Mouse (Mus musculus): Measurements from ENCODE around the gene Ccni. TPM values are rescaled to one million over a fixed set of nuclear protein-coding genes. Genes with fewer than 3 reads are reported as not detected.
A peak's percentile ranks its signal among the peaks of the same experiment; 100 is the strongest.

The Ccni gene
- polyA plus RNA-seq, 1 experiment from 2014 or later, result 147 TPM

GRCm38 (mm10) chr5:93218375-93218774, 12.1 kb upstream of the Ccni start:
- H3K4me3 ChIP-seq (ENCODE audit: low read depth, low read length), result no peak overlapping the region

DNA sequence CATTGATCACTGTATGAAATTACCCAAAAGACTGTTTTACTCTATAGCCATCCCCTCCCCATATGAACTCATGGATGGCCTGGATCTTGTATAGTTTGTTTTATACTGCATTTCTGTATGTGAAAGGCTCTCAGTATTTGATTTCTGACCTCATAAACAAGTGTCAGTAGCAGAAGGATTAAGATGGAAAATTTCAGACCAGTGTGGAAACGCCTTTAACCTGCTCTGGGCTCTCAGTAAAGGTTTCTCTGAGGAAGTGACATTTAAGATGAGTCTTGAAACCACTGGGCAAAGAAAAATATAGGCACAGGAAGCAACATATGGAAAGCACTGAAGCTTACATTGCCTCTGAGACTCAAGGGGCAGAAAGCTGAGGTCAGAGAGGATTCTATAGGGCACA, 1.3 kb upstream of the Ccni start:
- H3K4me3 ChIP-seq (ENCODE audit: low read depth, low read length), result no peak overlapping the region
- peak overlapping the region; percentile 10; the same call in 1 of the 2 replicates for H3K4me2 ChIP-seq (ENCODE audit: low read depth, severe bottlenecking)

More at GRCm38 (mm10) chr5:93218375-93218774, 12.1 kb upstream of the Ccni start:
- Histone ChIP-seq H3K36me3 (ENCODE audit: control insufficient read depth, insufficient read depth, low read length) (no peaks in the 10 kb centered on the region), H3K27ac (replicated peaks; ENCODE audit: low read depth, low read length) (no peak overlapping the region), H3K27me3 (ENCODE audit: control insufficient read depth, insufficient read depth, low read length) (no peaks in the 10 kb centered on the region), H3K9me3 (ENCODE audit: control insufficient read depth, low read length) (no peaks in the 10 kb centered on the region), H3K9ac (ENCODE audit: low read length) (no peak overlapping the region), H3K4me2 (ENCODE audit: low read depth, severe bottlenecking) (no peak overlapping the region), H3K4me1 (ENCODE audit: control insufficient read depth, insufficient read depth, low read length) (no peaks in the 10 kb centered on the region)
- DNase-seq (ENCODE audit: low spot score) (no peak), ATAC-seq (ENCODE audit: insufficient number of reproducible peaks, low FRiP score, low TSS enrichment, low read depth) (no peak)
- WGBS, result 88% methylated on average over 3 of the region's 3 CpGs

GRCm38 (mm10) chr5:93207006-93207348, 682 bp upstream of the Ccni start:
- Histone ChIP-seq H3K27ac (replicated peaks; ENCODE audit: low read depth, low read length) (peak overlapping the region; percentile 87; the same call in 1 of the 2 replicates), H3K9me3 (ENCODE audit: control insufficient read depth, low read length) (no peaks in the 10 kb centered on the region), H3K4me2 (ENCODE audit: low read depth, severe bottlenecking) (peak overlapping the region; percentile 38), H3K27me3 (ENCODE audit: control insufficient read depth, insufficient read depth, low read length) (no peaks in the 10 kb centered on the region), H3K9ac (ENCODE audit: low read length) (peak overlapping the region; percentile 93), H3K4me1 (ENCODE audit: control insufficient read depth, insufficient read depth, low read length) (peaks cover 8% of the 10 kb centered on the region; the same call in 1 of the 2 replicates), H3K4me3 (ENCODE audit: low read depth, low read length) (peak overlapping the region; percentile 91), H3K36me3 (ENCODE audit: control insufficient read depth, insufficient read depth, low read length) (no peaks in the 10 kb centered on the region)
- ATAC-seq (ENCODE audit: insufficient number of reproducible peaks, low FRiP score, low TSS enrichment, low read depth), result peak; percentile 23; the same call in 1 of the 2 replicates
- WGBS, result 7% methylated on average over 6 of the region's 6 CpGs
- DNase-seq (ENCODE audit: low spot score), result no peak

More for the DNA sequence above, 1.3 kb upstream of the Ccni start:
- DNase-seq (ENCODE audit: low spot score) (no peak), ATAC-seq (ENCODE audit: insufficient number of reproducible peaks, low FRiP score, low TSS enrichment, low read depth) (no peak)
- WGBS, result 74% methylated on average over 1 of the region's 1 CpGs
- no peaks in the 10 kb centered on the region for H3K9me3 ChIP-seq (ENCODE audit: control insufficient read depth, low read length)
- peaks cover 8% of the 10 kb centered on the region; the same call in 1 of the 2 replicates for H3K4me1 ChIP-seq (ENCODE audit: control insufficient read depth, insufficient read depth, low read length)
- no peaks in the 10 kb centered on the region for H3K27me3 ChIP-seq (ENCODE audit: control insufficient read depth, insufficient read depth, low read length)
- H3K36me3 ChIP-seq (ENCODE audit: control insufficient read depth, insufficient read depth, low read length), result no peaks in the 10 kb centered on the region
- H3K27ac ChIP-seq (replicated peaks; ENCODE audit: low read depth, low read length), result no peak overlapping the region
- no peak overlapping the region for H3K9ac ChIP-seq (ENCODE audit: low read length)

- ATAC-seq (ENCODE audit: insufficient number of reproducible peaks, low FRiP score, low TSS enrichment, low read depth) (peak; percentile 63), DNase-seq (ENCODE audit: low spot score) (peak; percentile 62)
- Histone ChIP-seq H3K36me3 (ENCODE audit: control insufficient read depth, insufficient read depth, low read length) (no peaks in the 10 kb centered on the region), H3K9me3 (ENCODE audit: control insufficient read depth, low read length) (no peaks in the 10 kb centered on the region), H3K9ac (ENCODE audit: low read length) (peak overlapping the region; percentile 93), H3K4me3 (ENCODE audit: low read depth, low read length) (peak overlapping the region; percentile 91), H3K27ac (replicated peaks; ENCODE audit: low read depth, low read length) (peak overlapping the region; percentile 87), H3K4me1 (ENCODE audit: control insufficient read depth, insufficient read depth, low read length) (peaks cover 10% of the 10 kb centered on the region; the same call in 1 of the 2 replicates), H3K27me3 (ENCODE audit: control insufficient read depth, insufficient read depth, low read length) (no peaks in the 10 kb centered on the region), H3K4me2 (ENCODE audit: low read depth, severe bottlenecking) (peak overlapping the region; percentile 79)
- WGBS, result under 1% methylated on average over 51 of the region's 63 CpGs
These were observed 755 bp downstream of the Ccni start for GRCm38 (mm10) chr5:93205371-93206108.

GRCm38 (mm10) chr5:93201181-93201580, 5.1 kb downstream of the Ccni start:
- Histone ChIP-seq H3K9me3 (ENCODE audit: control insufficient read depth, low read length) (no peaks in the 10 kb centered on the region), H3K4me3 (ENCODE audit: low read depth, low read length) (no peak overlapping the region), H3K4me2 (ENCODE audit: low read depth, severe bottlenecking) (no peak overlapping the region), H3K4me1 (ENCODE audit: control insufficient read depth, insufficient read depth, low read length) (peaks cover 7% of the 10 kb centered on the region; the same call in 1 of the 2 replicates), H3K27ac (replicated peaks; ENCODE audit: low read depth, low read length) (no peak overlapping the region), H3K36me3 (ENCODE audit: control insufficient read depth, insufficient read depth, low read length) (peaks cover 5% of the 10 kb centered on the region; the same call in 1 of the 2 replicates), H3K27me3 (ENCODE audit: control insufficient read depth, insufficient read depth, low read length) (no peaks in the 10 kb centered on the region), H3K9ac (ENCODE audit: low read length) (no peak overlapping the region)
- WGBS, result 17% methylated on average over 1 of the region's 1 CpGs
- no peak for DNase-seq (ENCODE audit: low spot score)
- no peak for ATAC-seq (ENCODE audit: insufficient number of reproducible peaks, low FRiP score, low TSS enrichment, low read depth)

- Histone ChIP-seq H3K27me3 (ENCODE audit: control insufficient read depth, insufficient read depth, low read length) (no peaks in the 10 kb centered on the region), H3K9ac (ENCODE audit: low read length) (no peak overlapping the region), H3K4me2 (ENCODE audit: low read depth, severe bottlenecking) (no peak overlapping the region), H3K4me1 (ENCODE audit: control insufficient read depth, insufficient read depth, low read length) (0 out of 2 replicates have a peak, but pooled peaks cover 2% of the 10 kb centered on the region), H3K4me3 (ENCODE audit: low read depth, low read length) (no peak overlapping the region), H3K27ac (replicated peaks; ENCODE audit: low read depth, low read length) (no peak overlapping the region), H3K9me3 (ENCODE audit: control insufficient read depth, low read length) (no peaks in the 10 kb centered on the region), H3K36me3 (ENCODE audit: control insufficient read depth, insufficient read depth, low read length) (peaks cover 5% of the 10 kb centered on the region; the same call in 1 of the 2 replicates)
- 88% methylated on average over 3 of the region's 3 CpGs for WGBS
- no peak for DNase-seq (ENCODE audit: low spot score)
- ATAC-seq (ENCODE audit: insufficient number of reproducible peaks, low FRiP score, low TSS enrichment, low read depth), result no peak
These were observed 8.1 kb downstream of the Ccni start for GRCm38 (mm10) chr5:93198232-93198631.

DNA sequence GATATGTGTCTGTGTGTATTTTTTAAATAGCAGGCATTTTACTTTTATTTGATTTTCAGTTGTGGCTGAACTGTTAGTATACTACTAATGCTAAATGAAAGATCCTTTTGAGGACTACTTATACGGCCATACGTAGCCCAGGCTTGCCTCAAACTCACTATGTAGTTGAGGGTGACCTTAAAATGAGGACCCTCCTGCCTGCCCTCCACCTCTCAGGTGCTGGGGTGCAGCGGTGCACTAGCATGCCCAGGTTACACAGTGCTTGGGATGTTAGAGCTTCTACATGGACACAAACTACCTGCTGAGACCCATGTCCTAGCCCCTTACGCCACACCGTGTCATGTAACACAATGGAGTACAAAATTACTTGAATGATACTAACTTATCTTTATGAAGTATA, 15.9 kb downstream of the Ccni start:
- 93% methylated on average over 5 of the region's 5 CpGs for WGBS
- Histone ChIP-seq H3K9me3 (ENCODE audit: control insufficient read depth, low read length) (no peaks in the 10 kb centered on the region), H3K36me3 (ENCODE audit: control insufficient read depth, insufficient read depth, low read length) (peaks cover 15% of the 10 kb centered on the region; the same call in 1 of the 2 replicates), H3K9ac (ENCODE audit: low read length) (no peak overlapping the region), H3K27ac (replicated peaks; ENCODE audit: low read depth, low read length) (no peak overlapping the region), H3K4me3 (ENCODE audit: low read depth, low read length) (no peak overlapping the region), H3K4me1 (ENCODE audit: control insufficient read depth, insufficient read depth, low read length) (no peaks in the 10 kb centered on the region), H3K27me3 (ENCODE audit: control insufficient read depth, insufficient read depth, low read length) (no peaks in the 10 kb centered on the region), H3K4me2 (ENCODE audit: low read depth, severe bottlenecking) (no peak overlapping the region)
- ATAC-seq (ENCODE audit: insufficient number of reproducible peaks, low FRiP score, low TSS enrichment, low read depth) (no peak), DNase-seq (ENCODE audit: low spot score) (no peak)

DNA sequence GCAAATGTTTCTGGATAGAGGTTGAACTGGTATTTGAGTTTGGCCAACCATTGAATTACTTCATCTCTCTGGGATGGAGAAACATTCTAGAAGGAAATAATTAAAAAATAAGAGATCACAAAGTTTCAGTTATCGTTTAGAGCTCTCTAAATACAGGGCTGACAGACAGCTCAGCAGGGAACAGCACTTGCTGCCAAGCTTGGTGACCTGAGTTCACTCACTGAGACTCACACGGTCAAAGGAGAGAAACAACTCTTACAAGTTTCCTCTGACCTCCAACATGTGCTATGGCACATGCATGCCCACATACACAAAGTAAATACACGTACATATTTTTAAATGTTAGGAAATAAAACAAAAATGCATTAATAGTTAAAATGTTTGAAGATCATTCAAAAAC, 16.7 kb downstream of the Ccni start:
- Histone ChIP-seq H3K9ac (ENCODE audit: low read length) (no peak overlapping the region), H3K27ac (replicated peaks; ENCODE audit: low read depth, low read length) (no peak overlapping the region), H3K4me2 (ENCODE audit: low read depth, severe bottlenecking) (no peak overlapping the region), H3K4me1 (ENCODE audit: control insufficient read depth, insufficient read depth, low read length) (no peaks in the 10 kb centered on the region), H3K9me3 (ENCODE audit: control insufficient read depth, low read length) (no peaks in the 10 kb centered on the region), H3K4me3 (ENCODE audit: low read depth, low read length) (no peak overlapping the region), H3K27me3 (ENCODE audit: control insufficient read depth, insufficient read depth, low read length) (no peaks in the 10 kb centered on the region), H3K36me3 (ENCODE audit: control insufficient read depth, insufficient read depth, low read length) (peaks cover 15% of the 10 kb centered on the region; the same call in 1 of the 2 replicates)
- DNase-seq (ENCODE audit: low spot score) (no peak), ATAC-seq (ENCODE audit: insufficient number of reproducible peaks, low FRiP score, low TSS enrichment, low read depth) (no peak)
- 90% methylated on average over 3 of the region's 3 CpGs for WGBS

Data from limb, embryonic 11.5 days (tissue).